Mouse (Mus musculus): Measurements from ENCODE around the gene Cd200.
"Not testable (repeated sequence)": the region's sequence is repeated elsewhere in the genome, so short reads cannot be mapped to it uniquely, and the experiment has no call there.

Cd200 gene

DNA sequence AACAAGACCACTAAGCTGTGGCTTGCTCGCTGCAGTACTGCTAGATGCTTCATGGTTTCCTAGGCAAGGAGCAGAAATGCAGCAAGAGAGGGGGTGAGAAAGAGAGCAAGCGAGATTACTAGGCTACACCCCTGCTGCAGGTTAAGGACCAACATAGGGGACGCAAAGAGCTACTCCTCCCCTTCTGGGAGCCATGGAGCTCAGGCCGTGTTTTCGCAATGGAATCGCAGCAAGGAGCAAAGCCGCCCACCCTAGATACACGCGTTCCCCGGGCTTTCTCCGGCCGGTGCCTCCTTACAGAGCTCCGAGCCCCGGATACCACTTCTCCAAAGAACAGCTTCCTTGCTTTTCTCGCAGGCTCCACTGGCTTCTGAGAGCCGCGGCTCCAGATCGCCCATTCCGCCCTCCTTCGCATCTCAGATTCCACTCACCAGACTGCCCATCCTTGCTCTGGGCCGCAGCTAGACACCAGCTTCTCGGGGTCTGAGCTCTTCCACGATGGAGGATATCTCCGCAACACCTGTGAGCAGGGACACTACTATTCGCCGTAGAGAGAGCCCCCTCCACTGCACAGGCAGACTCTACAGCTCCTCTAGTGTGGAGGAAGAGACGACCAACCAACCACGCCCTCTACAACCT lies at the start of gene Cd200:
Gene Cd200 (minus strand): TSS at position 629 of the 639 bp plus-strand sequence.
- DNase-seq (ENCODE audit: extremely low read depth, insufficient read length, low spot score): no peak

DNA sequence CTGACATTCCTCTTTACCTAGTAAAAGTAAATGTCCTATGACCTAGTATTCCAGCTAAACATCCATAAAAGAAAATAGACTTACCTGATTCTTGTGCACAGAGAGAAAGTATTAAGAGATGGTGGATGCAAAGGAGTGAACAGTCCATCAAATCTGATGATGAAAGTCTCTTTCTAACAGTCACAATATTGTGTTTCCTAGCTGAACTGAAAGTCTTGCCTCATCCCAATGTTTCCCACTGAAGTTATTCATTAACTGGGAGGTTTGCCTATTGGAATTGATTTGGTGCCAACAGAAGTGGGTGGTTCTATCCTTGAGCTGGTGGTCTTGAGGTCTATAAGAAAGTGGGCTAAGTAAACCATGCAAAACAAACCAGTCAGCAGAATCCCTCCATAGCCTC lies 45.9 kb upstream of the Cd200 start:
- DNase-seq (ENCODE audit: extremely low read depth, insufficient read length, low spot score): no peak

- no peak for DNase-seq (ENCODE audit: extremely low read depth, insufficient read length, low spot score)
Observed at GRCm38 (mm10) chr16:45437230-45437739, 28.4 kb upstream of the Cd200 start.

DNA sequence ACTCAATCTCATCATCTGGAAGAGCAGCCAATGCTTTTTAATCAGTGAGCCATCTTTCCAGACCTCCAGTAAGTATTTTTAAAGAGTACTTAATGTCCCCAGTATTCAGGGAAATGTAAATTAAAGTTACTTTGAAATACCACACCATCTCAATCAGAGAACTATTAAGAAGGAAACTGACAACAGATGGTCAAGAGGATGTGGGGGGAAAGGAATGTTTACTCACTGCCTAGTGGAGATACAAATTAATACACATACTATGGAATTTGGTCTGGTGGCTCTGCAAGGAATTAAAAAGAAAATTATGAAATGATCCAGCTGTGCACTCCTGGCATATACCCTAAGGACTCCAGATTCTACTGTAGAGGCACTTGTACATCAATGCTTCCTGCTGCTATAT lies 26.7 kb upstream of the Cd200 start:
- DNase-seq (ENCODE audit: extremely low read depth, insufficient read length, low spot score): no peak

DNA sequence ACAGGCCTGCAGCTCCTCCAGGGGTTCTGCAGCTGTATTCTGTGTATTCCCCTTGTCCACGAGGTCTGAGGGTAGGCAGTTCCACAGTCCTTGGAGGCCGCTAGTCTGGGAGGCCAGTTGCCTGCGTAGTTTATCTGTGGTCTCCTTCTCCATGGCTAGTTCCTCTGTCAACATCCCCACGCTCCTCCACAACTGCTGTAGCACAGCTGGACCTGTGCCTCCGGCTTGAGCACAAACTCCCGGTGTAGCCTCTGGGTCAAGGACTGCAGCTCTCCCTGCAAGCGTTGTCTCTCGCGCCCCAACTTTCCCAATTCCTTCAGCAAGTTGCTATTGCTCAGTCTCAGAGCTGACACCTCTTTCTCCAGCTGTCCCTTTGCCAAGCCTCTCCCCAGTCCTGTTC lies 18.8 kb upstream of the Cd200 start:
- DNase-seq (ENCODE audit: extremely low read depth, insufficient read length, low spot score): no peak

GRCm38 (mm10) chr16:45413497-45413896 lies 4.6 kb upstream of the Cd200 start:
- DNase-seq (ENCODE audit: extremely low read depth, insufficient read length, low spot score): no peak

DNA sequence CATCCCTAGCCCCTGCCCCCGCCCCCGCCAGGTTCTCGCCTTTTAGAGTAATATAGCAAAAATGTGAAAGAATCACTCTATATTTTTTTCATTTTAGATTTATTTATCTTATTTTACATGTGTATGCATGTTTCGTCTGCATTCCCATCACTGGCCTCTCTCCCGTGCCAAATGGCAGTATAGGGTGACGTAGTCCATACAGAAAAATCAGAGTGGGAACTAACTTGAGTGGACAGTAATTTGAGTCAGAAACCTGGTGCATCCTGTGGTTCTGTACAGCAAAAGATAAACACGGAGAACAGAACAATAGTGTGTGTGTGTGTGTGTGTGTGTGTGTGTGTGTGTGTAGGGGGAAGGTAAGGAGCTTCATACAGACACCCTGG lies 202 bp upstream of the Cd200 start:
- not testable (repeated sequence) for DNase-seq (ENCODE audit: extremely low read depth, insufficient read length, low spot score)

GRCm38 (mm10) chr16:45407645-45408400 lies 1.0 kb downstream of the Cd200 start:
- DNase-seq (ENCODE audit: extremely low read depth, insufficient read length, low spot score): no peak

DNA sequence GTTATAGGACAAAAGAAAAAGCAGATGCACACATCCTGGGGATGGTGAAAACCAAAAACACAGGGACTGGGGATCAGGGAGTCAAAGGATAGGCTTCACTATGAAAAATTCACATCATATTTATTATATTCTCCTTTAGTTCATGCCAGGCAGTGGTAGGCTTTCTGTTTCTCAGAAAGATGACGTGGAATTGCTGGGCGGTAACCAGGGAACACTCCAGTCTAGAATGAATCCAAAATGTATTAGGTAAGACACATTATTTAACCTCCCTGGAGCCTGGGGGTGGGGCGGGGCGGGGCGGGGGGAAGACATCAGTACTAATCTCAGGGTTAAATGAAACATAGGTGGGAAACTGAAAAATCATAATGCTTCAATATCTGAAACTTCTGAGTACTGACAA lies 1.8 kb downstream of the Cd200 start:
- no peak for DNase-seq (ENCODE audit: extremely low read depth, insufficient read length, low spot score)

- DNase-seq (ENCODE audit: extremely low read depth, insufficient read length, low spot score): no peak
Observed at GRCm38 (mm10) chr16:45402951-45403350, 5.9 kb downstream of the Cd200 start.

- DNase-seq (ENCODE audit: extremely low read depth, insufficient read length, low spot score): no peak
Observed at GRCm38 (mm10) chr16:45402036-45402435, 6.8 kb downstream of the Cd200 start.

DNA sequence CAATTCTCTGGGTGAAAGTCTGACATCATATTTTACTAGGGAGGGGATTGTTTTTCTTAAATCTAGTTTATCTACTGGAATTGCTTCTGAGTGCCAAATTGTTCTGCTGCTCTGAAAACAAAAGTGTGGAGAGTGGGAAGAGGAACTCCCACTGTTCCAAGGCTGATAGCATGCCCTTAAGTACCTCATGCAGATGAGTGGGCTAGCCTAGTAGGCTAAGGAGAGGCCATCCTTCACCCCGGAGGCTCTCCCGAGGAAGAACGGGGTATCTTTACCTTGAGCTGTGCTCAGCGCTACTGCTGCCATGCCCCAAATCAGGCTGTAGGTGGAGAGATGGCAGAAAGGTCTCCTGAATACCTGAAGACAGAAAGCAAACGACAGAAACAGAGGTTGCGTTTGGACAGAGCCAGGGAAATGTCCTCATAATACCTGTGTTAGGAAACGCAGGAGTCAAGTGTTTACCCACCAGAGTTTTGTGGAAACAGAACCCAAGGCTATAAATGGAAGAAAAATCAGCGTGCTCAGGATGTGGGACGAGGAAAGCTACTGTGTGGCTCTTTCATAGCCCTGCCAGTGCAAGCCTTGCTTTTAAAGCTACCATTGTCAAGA lies 8.8 kb downstream of the Cd200 start:
- no peak for DNase-seq (ENCODE audit: extremely low read depth, insufficient read length, low spot score)

DNA sequence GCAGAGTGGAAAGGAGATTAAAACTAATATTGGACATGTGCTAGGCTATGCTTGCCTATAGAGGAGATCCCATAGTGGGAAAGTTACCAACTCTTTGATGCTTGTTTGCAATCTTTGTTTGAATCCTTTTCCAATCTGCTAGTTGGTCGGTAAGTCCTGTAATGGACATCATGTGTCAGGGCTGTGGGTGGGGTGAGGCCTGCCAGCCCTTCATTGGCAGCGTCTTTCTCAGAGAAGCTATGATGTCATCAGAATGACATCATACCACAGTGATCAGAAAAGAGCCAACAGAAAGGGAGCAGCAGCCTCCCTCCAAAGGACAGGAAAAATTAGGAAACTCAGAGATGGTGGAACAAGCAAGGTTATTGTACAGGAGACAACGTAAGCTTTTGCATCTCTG lies 9.4 kb downstream of the Cd200 start:
- DNase-seq (ENCODE audit: extremely low read depth, insufficient read length, low spot score): no peak

GRCm38 (mm10) chr16:45397440-45397839 lies 11.4 kb downstream of the Cd200 start:
- no peak for DNase-seq (ENCODE audit: extremely low read depth, insufficient read length, low spot score)

- no peak for DNase-seq (ENCODE audit: extremely low read depth, insufficient read length, low spot score)
Observed at GRCm38 (mm10) chr16:45392246-45392645, 16.6 kb downstream of the Cd200 start.

DNA sequence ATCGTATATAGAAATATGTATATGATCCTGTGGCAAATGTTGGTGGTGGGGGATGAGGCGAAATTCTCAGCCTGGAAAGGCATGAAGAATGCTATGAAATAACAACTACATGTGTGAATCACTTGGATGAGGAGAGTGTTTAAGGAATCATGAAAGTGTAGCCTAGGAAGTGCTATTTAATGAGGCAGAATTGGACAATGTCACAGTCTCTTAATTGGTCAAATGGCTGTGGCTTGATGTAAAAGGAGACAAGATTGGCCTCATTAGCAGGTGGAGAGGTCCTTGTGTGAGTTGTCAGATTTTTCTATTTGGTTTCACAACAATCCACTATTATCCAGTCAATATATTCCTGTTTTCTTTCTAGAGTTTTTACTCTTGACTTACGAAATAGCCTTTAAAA lies 17.2 kb downstream of the Cd200 start:
- DNase-seq (ENCODE audit: extremely low read depth, insufficient read length, low spot score): no peak

GRCm38 (mm10) chr16:45390286-45390956 lies 18.4 kb downstream of the Cd200 start:
- DNase-seq (ENCODE audit: extremely low read depth, insufficient read length, low spot score): no peak

- DNase-seq (ENCODE audit: extremely low read depth, insufficient read length, low spot score): no peak
Observed at GRCm38 (mm10) chr16:45389833-45390232, 19.0 kb downstream of the Cd200 start.

DNA sequence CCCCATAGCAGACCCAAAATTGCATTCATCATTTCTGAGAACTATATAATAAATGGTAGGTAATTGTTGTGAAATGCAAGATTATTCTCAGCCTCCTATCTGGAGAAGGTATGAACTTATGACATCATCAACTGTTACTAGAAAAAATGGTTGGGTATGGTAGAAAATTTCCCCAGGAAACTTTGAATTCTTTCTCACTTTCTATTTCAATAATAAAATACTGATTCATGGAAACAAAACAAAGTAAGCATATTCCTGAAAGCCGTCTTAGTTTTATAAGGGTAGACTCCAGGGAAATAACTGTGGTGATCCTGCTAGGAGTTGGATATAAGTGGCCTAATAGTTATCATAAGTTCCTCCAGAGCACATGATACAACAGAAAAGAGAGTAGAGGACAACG lies 19.8 kb downstream of the Cd200 start:
- DNase-seq (ENCODE audit: extremely low read depth, insufficient read length, low spot score): no peak

- no peak for DNase-seq (ENCODE audit: extremely low read depth, insufficient read length, low spot score)
Observed at GRCm38 (mm10) chr16:45381811-45382210, 27.0 kb downstream of the Cd200 start.

- no peak for DNase-seq (ENCODE audit: extremely low read depth, insufficient read length, low spot score)
Observed at GRCm38 (mm10) chr16:45378959-45379358, 29.9 kb downstream of the Cd200 start.

Data from 3134 (cell line).